Mouse (Mus musculus) small intestine, adult 10 weeks (tissue): ENCODE data around the gene Mug2. TPM values are rescaled to one million over a fixed set of nuclear protein-coding genes. Genes with fewer than 3 reads are reported as not detected.

Experiments used
- polyA plus RNA-seq: library from polyadenylated mRNA; stranded (reverse); fragments of 350-450 nt; fragmentation: Illumina TruSeq; extraction: RNeasy Lipid Tissue Mini Kit (QIAGEN cat#74804); gene quantifications from one replicate; pipeline ENCODE4 v1.2.3, GENCODE M21; 2014; ENCODE audit warnings: low replicate concordance

Gene Mug2
- not detected for polyA plus RNA-seq

GRCm38 (mm10) chr6:122006461-122006860, at the start of gene Mug2:
Gene Mug2 (plus strand): TSS chr6:122006761.

Other genes starting within 250 kb of the Mug2 start
- 0.15 TPM for gene Mug1, start 168.2 kb upstream of the Mug2 start, polyA plus RNA-seq